Mouse (Mus musculus): ENCODE data around the gene Sez6l2. TPM values are rescaled to one million over a fixed set of nuclear protein-coding genes. Genes with fewer than 3 reads are reported as not detected.

The Sez6l2 gene
- polyA plus RNA-seq, 1 experiment: 364 TPM

- H3K4me1 ChIP-seq (ENCODE audit: control insufficient read depth, insufficient read depth, low read length): peaks cover 15% of the 10 kb centered on the region
- peak within 1 kb of the TSS; percentile 84 for H3K4me3 ChIP-seq (replicated peaks; ENCODE audit: insufficient read depth, low read depth, low read length)
- no peak for TF ChIP-seq CTCF (IDR thresholded peaks at IDR 0.05; ENCODE audit: borderline replicate concordance, insufficient read depth, low read depth, low read length)
- no peak for TF ChIP-seq POLR2A (IDR thresholded peaks at IDR 0.05; ENCODE audit: borderline replicate concordance, insufficient read depth, low read length)
- WGBS: 1% methylated on average over 20 of the region's 21 CpGs
- no peak for DNase-seq
- H3K27ac ChIP-seq (ENCODE audit: insufficient read depth, low read length): peak within 1 kb of the TSS; percentile 96
- no peaks in the 10 kb centered on the region for H3K27me3 ChIP-seq (ENCODE audit: control insufficient read depth, insufficient read depth, low read length)
Observed at GRCm38 (mm10) chr7:126949403-126949792, 965 bp upstream of the Sez6l2 start, which contains the start of gene Asphd1. Asphd1 (minus strand) TSS chr7:126949582.

- TF ChIP-seq POLR2A (IDR thresholded peaks at IDR 0.05; ENCODE audit: borderline replicate concordance, insufficient read depth, low read length) (no peak), CTCF (IDR thresholded peaks at IDR 0.05; ENCODE audit: borderline replicate concordance, insufficient read depth, low read depth, low read length) (no peak)
- WGBS: 2% methylated on average over 26 of the region's 26 CpGs
- peak; percentile 57 to 61 for DNase-seq
- no peaks in the 10 kb centered on the region for H3K27me3 ChIP-seq (ENCODE audit: control insufficient read depth, insufficient read depth, low read length)
- peak overlapping the region; percentile 84 for H3K4me3 ChIP-seq (replicated peaks; ENCODE audit: insufficient read depth, low read depth, low read length)
- H3K4me1 ChIP-seq (ENCODE audit: control insufficient read depth, insufficient read depth, low read length): peaks cover 22% of the 10 kb centered on the region
- H3K27ac ChIP-seq (ENCODE audit: insufficient read depth, low read length): peak overlapping the region; percentile 96
Observed at GRCm38 (mm10) chr7:126950647-126951615, 568 bp downstream of the Sez6l2 start.

- H3K4me3 ChIP-seq (replicated peaks; ENCODE audit: insufficient read depth, low read depth, low read length): peak overlapping the region; percentile 84
- peak; percentile 45 to 52 for DNase-seq
- TF ChIP-seq CTCF (IDR thresholded peaks at IDR 0.05; ENCODE audit: borderline replicate concordance, insufficient read depth, low read depth, low read length) (no peak), POLR2A (IDR thresholded peaks at IDR 0.05; ENCODE audit: borderline replicate concordance, insufficient read depth, low read length) (no peak)
- H3K27ac ChIP-seq (ENCODE audit: insufficient read depth, low read length): peak overlapping the region; percentile 96
- no peaks in the 10 kb centered on the region for H3K27me3 ChIP-seq (ENCODE audit: control insufficient read depth, insufficient read depth, low read length)
- WGBS: 5% methylated on average over 4 of the region's 4 CpGs
- peaks cover 20% of the 10 kb centered on the region for H3K4me1 ChIP-seq (ENCODE audit: control insufficient read depth, insufficient read depth, low read length)
Observed at GRCm38 (mm10) chr7:126951741-126952140, 1.4 kb downstream of the Sez6l2 start.

- TF ChIP-seq POLR2A (IDR thresholded peaks at IDR 0.05; ENCODE audit: borderline replicate concordance, insufficient read depth, low read length) (no peak), CTCF (IDR thresholded peaks at IDR 0.05; ENCODE audit: borderline replicate concordance, insufficient read depth, low read depth, low read length) (no peak)
- no peak for DNase-seq
- Histone ChIP-seq H3K4me3 (replicated peaks; ENCODE audit: insufficient read depth, low read depth, low read length) (peak overlapping the region; percentile 57), H3K27ac (ENCODE audit: insufficient read depth, low read length) (peak overlapping the region; percentile 44; the same call in 1 of the 2 replicates), H3K4me1 (ENCODE audit: control insufficient read depth, insufficient read depth, low read length) (peaks cover 20% of the 10 kb centered on the region), H3K27me3 (ENCODE audit: control insufficient read depth, insufficient read depth, low read length) (no peaks in the 10 kb centered on the region)
- WGBS: under 1% methylated on average over 8 of the region's 8 CpGs
Observed at GRCm38 (mm10) chr7:126952646-126953045, 2.3 kb downstream of the Sez6l2 start.

GRCm38 (mm10) chr7:126955125-126955524 is 4.8 kb downstream of the Sez6l2 start:
- Histone ChIP-seq H3K4me1 (ENCODE audit: control insufficient read depth, insufficient read depth, low read length) (peaks cover 22% of the 10 kb centered on the region), H3K27ac (ENCODE audit: insufficient read depth, low read length) (no peak overlapping the region), H3K27me3 (ENCODE audit: control insufficient read depth, insufficient read depth, low read length) (no peaks in the 10 kb centered on the region), H3K4me3 (replicated peaks; ENCODE audit: insufficient read depth, low read depth, low read length) (no peak overlapping the region)
- 38% methylated on average over 3 of the region's 3 CpGs for WGBS
- no peak for DNase-seq
- no peak for TF ChIP-seq CTCF (IDR thresholded peaks at IDR 0.05; ENCODE audit: borderline replicate concordance, insufficient read depth, low read depth, low read length)
- no peak for TF ChIP-seq POLR2A (IDR thresholded peaks at IDR 0.05; ENCODE audit: borderline replicate concordance, insufficient read depth, low read length)

- DNase-seq: no peak
- 33% methylated on average over 9 of the region's 9 CpGs for WGBS
- Histone ChIP-seq H3K27ac (ENCODE audit: insufficient read depth, low read length) (no peak overlapping the region), H3K4me3 (replicated peaks; ENCODE audit: insufficient read depth, low read depth, low read length) (no peak overlapping the region), H3K27me3 (ENCODE audit: control insufficient read depth, insufficient read depth, low read length) (no peaks in the 10 kb centered on the region), H3K4me1 (ENCODE audit: control insufficient read depth, insufficient read depth, low read length) (peaks cover 17% of the 10 kb centered on the region)
- no peak for TF ChIP-seq POLR2A (IDR thresholded peaks at IDR 0.05; ENCODE audit: borderline replicate concordance, insufficient read depth, low read length)
- no peak for TF ChIP-seq CTCF (IDR thresholded peaks at IDR 0.05; ENCODE audit: borderline replicate concordance, insufficient read depth, low read depth, low read length)
Observed at GRCm38 (mm10) chr7:126959780-126960179, 9.4 kb downstream of the Sez6l2 start.

GRCm38 (mm10) chr7:126961095-126961494 is 10.7 kb downstream of the Sez6l2 start:
- no peak overlapping the region for H3K27ac ChIP-seq (ENCODE audit: insufficient read depth, low read length)
- H3K4me1 ChIP-seq (ENCODE audit: control insufficient read depth, insufficient read depth, low read length): peaks cover 11% of the 10 kb centered on the region
- H3K4me3 ChIP-seq (replicated peaks; ENCODE audit: insufficient read depth, low read depth, low read length): no peak overlapping the region
- H3K27me3 ChIP-seq (ENCODE audit: control insufficient read depth, insufficient read depth, low read length): no peaks in the 10 kb centered on the region
- WGBS: 74% methylated on average over 5 of the region's 5 CpGs
- TF ChIP-seq CTCF (IDR thresholded peaks at IDR 0.05; ENCODE audit: borderline replicate concordance, insufficient read depth, low read depth, low read length): no peak
- no peak for TF ChIP-seq POLR2A (IDR thresholded peaks at IDR 0.05; ENCODE audit: borderline replicate concordance, insufficient read depth, low read length)
- DNase-seq: no peak

GRCm38 (mm10) chr7:126961965-126962364 is 11.6 kb downstream of the Sez6l2 start:
- Histone ChIP-seq H3K27me3 (ENCODE audit: control insufficient read depth, insufficient read depth, low read length) (no peaks in the 10 kb centered on the region), H3K4me3 (replicated peaks; ENCODE audit: insufficient read depth, low read depth, low read length) (no peak overlapping the region), H3K4me1 (ENCODE audit: control insufficient read depth, insufficient read depth, low read length) (peaks cover 11% of the 10 kb centered on the region), H3K27ac (ENCODE audit: insufficient read depth, low read length) (no peak overlapping the region)
- WGBS: 76% methylated on average over 4 of the region's 4 CpGs
- TF ChIP-seq POLR2A (IDR thresholded peaks at IDR 0.05; ENCODE audit: borderline replicate concordance, insufficient read depth, low read length) (no peak), CTCF (IDR thresholded peaks at IDR 0.05; ENCODE audit: borderline replicate concordance, insufficient read depth, low read depth, low read length) (no peak)
- no peak for DNase-seq

Data from cerebellum, adult 2 months (tissue).